Mouse (Mus musculus) lung, embryonic 14.5 days (tissue): ENCODE results near the gene 4933428G20Rik. TPM values are rescaled to one million over a fixed set of nuclear protein-coding genes. Genes with fewer than 3 reads are reported as not detected.
A peak's percentile ranks its signal among the peaks of the same experiment; 100 is the strongest.

Experiments used
- ATAC-seq: fragments of 200-750 bp; cut with Nextera tagmentation; 2 replicates; pipeline ENCODE4 v1.8.0; 2017; ENCODE audit warnings: mild to moderate bottlenecking, moderate TSS enrichment, moderate library complexity; ENCODE audit not compliant: insufficient read depth
- DNase-seq: peaks from one replicate; pipeline ENCODE4 v3.0.0-alpha.2; 2015
- H3K27ac ChIP-seq: fragments of 300-500 bp; sonication (generic); 2 replicates; pipeline ENCODE4 v1.5.1; 2014; ENCODE audit warnings: low read depth, mild to moderate bottlenecking, moderate library complexity
- H3K27me3 ChIP-seq: fragments of 300-500 bp; sonication (generic); 2 replicates; pipeline ENCODE4 v1.6.1; 2014; ENCODE audit warnings: low read length, control low read depth; ENCODE audit not compliant: insufficient read depth
- H3K36me3 ChIP-seq: fragments of 300-500 bp; sonication (generic); 2 replicates; pipeline ENCODE4 v1.6.1; 2014; ENCODE audit warnings: control low read depth; ENCODE audit not compliant: insufficient read depth
- H3K4me1 ChIP-seq: fragments of 300-500 bp; sonication (generic); 2 replicates; pipeline ENCODE4 v1.6.1; 2014; ENCODE audit warnings: antibody characterized with exemption, control low read depth; ENCODE audit not compliant: insufficient read depth
- H3K4me2 ChIP-seq: fragments of 300-500 bp; sonication (generic); 2 replicates; pipeline ENCODE4 v1.6.1; 2014; ENCODE audit warnings: mild to moderate bottlenecking
- H3K4me3 ChIP-seq: fragments of 300-500 bp; sonication (generic); 2 replicates; pipeline ENCODE4 v1.5.1; 2014; ENCODE audit warnings: low read depth, low read length
- H3K9ac ChIP-seq: fragments of 300-500 bp; sonication (generic); 2 replicates; pipeline ENCODE4 v1.6.1; 2014
- H3K9me3 ChIP-seq: fragments of 300-500 bp; sonication (generic); 2 replicates; pipeline ENCODE4 v1.6.1; 2016; ENCODE audit warnings: low read depth, low read length, control low read depth
- CTCF ChIP-seq: IDR thresholded peaks from 2 replicates; pipeline ENCODE4 v1.5.1; 2016; ENCODE audit warnings: antibody characterized with exemption, low read depth
- WGBS: fragments of 180-500 bp; shearing (Covaris S2); extraction: QIAGEN DNeasy Blood & Tissue Kit; methylation state at CpG from one replicate; pipeline ENCODE4 v1.1.7; 2014; 5-methylcytosine and 5-hydroxymethylcytosine counted together
- polyA plus RNA-seq: library from polyadenylated mRNA; unstranded; fragments of >200 nt; fragmentation: Nextera tagmentation; extraction: Ambion mirVana; gene quantifications from 2 replicates; pipeline ENCODE4 v1.2.1, GENCODE M21; 2014

The 4933428G20Rik gene
- polyA plus RNA-seq, 1 experiment from 2014 or later = 0.13 TPM

- H3K4me1 ChIP-seq = no peaks in the 10 kb centered on the region
- no peak overlapping the region for H3K4me2 ChIP-seq
- 47% methylated on average over 33 of the region's 33 CpGs for WGBS
- no peak overlapping the region for H3K4me3 ChIP-seq
- H3K36me3 ChIP-seq = peaks cover 99% of the 10 kb centered on the region
- no peaks in the 10 kb centered on the region for H3K9me3 ChIP-seq
- DNase-seq = no peak
- TF ChIP-seq CTCF = no peak
- H3K27ac ChIP-seq = no peak overlapping the region
- ATAC-seq = no peak
- H3K27me3 ChIP-seq = no peaks in the 10 kb centered on the region
- H3K9ac ChIP-seq = no peak overlapping the region
Measured at GRCm38 (mm10) chr11:97463166-97463565, 37.0 kb downstream of the 4933428G20Rik start.

- WGBS = 82% methylated on average over 6 of the region's 6 CpGs
- no peak for ATAC-seq
- no peaks in the 10 kb centered on the region for H3K27me3 ChIP-seq
Measured at GRCm38 (mm10) chr11:97462538-97462937, 37.6 kb downstream of the 4933428G20Rik start.

GRCm38 (mm10) chr11:97461307-97461820 is 38.8 kb downstream of the 4933428G20Rik start:
- TF ChIP-seq CTCF = no peak
- no peaks in the 10 kb centered on the region for H3K4me1 ChIP-seq
- no peak for ATAC-seq
- 81% methylated on average over 3 of the region's 3 CpGs for WGBS
- DNase-seq = no peak
- H3K9ac ChIP-seq = no peak overlapping the region
- no peaks in the 10 kb centered on the region for H3K9me3 ChIP-seq
- H3K36me3 ChIP-seq = peaks cover 99% of the 10 kb centered on the region
- H3K27ac ChIP-seq = no peak overlapping the region
- no peaks in the 10 kb centered on the region for H3K27me3 ChIP-seq
- H3K4me3 ChIP-seq = no peak overlapping the region
- H3K4me2 ChIP-seq = no peak overlapping the region

More at GRCm38 (mm10) chr11:97462538-97462937, 37.6 kb downstream of the 4933428G20Rik start:
- no peak overlapping the region for H3K27ac ChIP-seq
- no peak overlapping the region for H3K9ac ChIP-seq
- TF ChIP-seq CTCF = peak; percentile 30; the same call in 1 of the 2 replicates
- no peak overlapping the region for H3K4me2 ChIP-seq
- peaks cover 99% of the 10 kb centered on the region for H3K36me3 ChIP-seq
- H3K4me1 ChIP-seq = no peaks in the 10 kb centered on the region
- no peaks in the 10 kb centered on the region for H3K9me3 ChIP-seq
- DNase-seq = no peak
- no peak overlapping the region for H3K4me3 ChIP-seq

- H3K4me2 ChIP-seq = no peak overlapping the region
- no peaks in the 10 kb centered on the region for H3K27me3 ChIP-seq
- no peak for TF ChIP-seq CTCF
- 70% methylated on average over 4 of the region's 4 CpGs for WGBS
- no peaks in the 10 kb centered on the region for H3K4me1 ChIP-seq
- DNase-seq = no peak
- peaks cover 98% of the 10 kb centered on the region for H3K36me3 ChIP-seq
- no peak for ATAC-seq
- no peaks in the 10 kb centered on the region for H3K9me3 ChIP-seq
- no peak overlapping the region for H3K27ac ChIP-seq
- no peak overlapping the region for H3K4me3 ChIP-seq
- H3K9ac ChIP-seq = no peak overlapping the region
Measured at GRCm38 (mm10) chr11:97457120-97457519, 43.0 kb downstream of the 4933428G20Rik start.

- Histone ChIP-seq H3K27me3 (no peaks in the 10 kb centered on the region), H3K27ac (no peak overlapping the region; the same call in 1 of the 2 replicates), H3K9me3 (no peaks in the 10 kb centered on the region), H3K4me2 (no peak overlapping the region; the same call in 1 of the 2 replicates), H3K36me3 (peaks cover 87% of the 10 kb centered on the region), H3K9ac (no peak overlapping the region), H3K4me1 (peaks cover 16% of the 10 kb centered on the region), H3K4me3 (no peak overlapping the region)
- ATAC-seq = no peak
- WGBS = 95% methylated on average over 15 of the region's 15 CpGs
- TF ChIP-seq CTCF = no peak
- DNase-seq = no peak
Measured at GRCm38 (mm10) chr11:97451625-97452024, 48.5 kb downstream of the 4933428G20Rik start.

- no peaks in the 10 kb centered on the region for H3K27me3 ChIP-seq
- peaks cover 16% of the 10 kb centered on the region for H3K4me1 ChIP-seq
- WGBS = 20% methylated on average over 10 of the region's 10 CpGs
- DNase-seq (peak; percentile 56), ATAC-seq (peak; percentile 43)
- peak overlapping the region; percentile 67 for H3K4me2 ChIP-seq
- H3K9me3 ChIP-seq = no peaks in the 10 kb centered on the region
- peaks cover 87% of the 10 kb centered on the region for H3K36me3 ChIP-seq
- peak overlapping the region; percentile 85 for H3K27ac ChIP-seq
- H3K9ac ChIP-seq = peak overlapping the region; percentile 38; the same call in 1 of the 2 replicates
- no peak for TF ChIP-seq CTCF
- H3K4me3 ChIP-seq = peak overlapping the region; percentile 34
Measured at GRCm38 (mm10) chr11:97450305-97450922, 49.7 kb downstream of the 4933428G20Rik start.

- H3K9ac ChIP-seq = peak overlapping the region; percentile 38; the same call in 1 of the 2 replicates
- ATAC-seq = peak; percentile 88
- H3K9me3 ChIP-seq = no peaks in the 10 kb centered on the region
- H3K36me3 ChIP-seq = peaks cover 88% of the 10 kb centered on the region
- peak; percentile 94 for DNase-seq
- peak overlapping the region; percentile 34 for H3K4me3 ChIP-seq
- H3K27ac ChIP-seq = peak overlapping the region; percentile 85
- H3K4me1 ChIP-seq = peaks cover 16% of the 10 kb centered on the region
- H3K4me2 ChIP-seq = peak overlapping the region; percentile 67
- 0 out of 2 replicates have a peak, but pooled peaks have one; percentile 23 for TF ChIP-seq CTCF
- no peaks in the 10 kb centered on the region for H3K27me3 ChIP-seq
- 6% methylated on average over 15 of the region's 15 CpGs for WGBS
Measured at GRCm38 (mm10) chr11:97449601-97450293, 50.4 kb downstream of the 4933428G20Rik start.
